Comparison of ENCODE assay signal across 23 mouse cellular contexts in the genomic region with DNA sequence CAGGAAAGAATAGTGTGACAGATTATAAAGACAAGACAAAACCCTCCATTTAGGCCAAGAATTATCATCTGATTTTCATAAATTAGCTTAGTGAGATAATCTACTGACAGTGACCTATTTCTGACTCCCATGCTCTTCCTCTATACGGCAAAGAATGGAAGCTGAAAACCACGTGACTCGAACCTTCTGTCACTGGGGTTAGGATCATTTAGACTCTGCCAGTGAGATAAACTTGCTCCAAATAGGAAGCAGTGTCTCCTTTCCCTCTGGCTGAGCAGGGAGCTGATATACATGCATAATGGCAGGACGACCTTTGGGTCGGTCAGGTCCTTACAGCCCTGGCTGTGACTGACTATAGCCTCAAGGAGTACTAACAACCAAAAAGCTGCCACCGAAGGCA.
DNase-seq lines count a peak whose midpoint lies in the region; ATAC-seq and TF ChIP-seq lines count a peak whose summit lies in the region.
"Had no signal": no experiment of that assay in that cellular context is flagged by ENCODE, and none has a peak within 500 bp of the region (broad histone marks: within the 10 kb centered on the region; RNA-seq: fewer than 3 reads in every experiment).

No protein-coding gene starts in this region.

- no peaks in the 10 kb centered on the region for H3K27me3 ChIP-seq in heart, embryonic 10.5 days (ENCODE audit: insufficient read depth, poor library complexity, severe bottlenecking)
- H3K27me3 ChIP-seq: embryonic facial prominence, embryonic 13.5 days; hindbrain, embryonic 12.5 days; hindbrain, embryonic 15.5 days had no signal

- H3K4me3 ChIP-seq in heart, embryonic 10.5 days: no peak overlapping the region
- no peak overlapping the region for H3K4me3 ChIP-seq in embryonic fibroblast, embryonic 13.5 days (ENCODE audit: insufficient read depth, low read length)
- H3K4me3 ChIP-seq: embryonic facial prominence, embryonic 10.5 days; embryonic facial prominence, embryonic 13.5 days; gastrocnemius, adult 2 months; hindbrain, embryonic 12.5 days; hindbrain, embryonic 15.5 days had no signal

- no peak for TF ChIP-seq POLR2A in embryonic fibroblast, embryonic 13.5 days (IDR thresholded peaks at IDR 0.05; ENCODE audit: low read depth, low read length)

- 0 out of 2 replicates have a peak overlapping the region, but pooled peaks have one; percentile 0 for H3K27ac ChIP-seq in heart, embryonic 10.5 days
- H3K27ac ChIP-seq in embryonic fibroblast, embryonic 13.5 days (ENCODE audit: insufficient read depth, low read length): peak overlapping the region; percentile 76
- H3K27ac ChIP-seq: embryonic facial prominence, embryonic 10.5 days; embryonic facial prominence, embryonic 13.5 days; gastrocnemius, adult 2 months; hindbrain, embryonic 12.5 days; hindbrain, embryonic 15.5 days had no signal

- H3K36me3 ChIP-seq in heart, embryonic 10.5 days: peaks cover 25% of the 10 kb centered on the region

- H3K4me1 ChIP-seq in heart, embryonic 10.5 days: 0 out of 2 replicates have a peak, but pooled peaks cover 5% of the 10 kb centered on the region
- H3K4me1 ChIP-seq in embryonic fibroblast, embryonic 13.5 days (ENCODE audit: control insufficient read depth, insufficient read depth, low read length): peaks cover 8% of the 10 kb centered on the region
- H3K4me1 ChIP-seq: embryonic facial prominence, embryonic 10.5 days; embryonic facial prominence, embryonic 13.5 days; hindbrain, embryonic 12.5 days; hindbrain, embryonic 15.5 days had no signal

- TF ChIP-seq CTCF in embryonic fibroblast, embryonic 13.5 days (IDR thresholded peaks at IDR 0.05; ENCODE audit: borderline replicate concordance, insufficient read depth, low read length): no peak

- H3K9me3 ChIP-seq in heart, embryonic 10.5 days: no peaks in the 10 kb centered on the region
- H3K9me3 ChIP-seq: embryonic facial prominence, embryonic 10.5 days; embryonic facial prominence, embryonic 13.5 days; hindbrain, embryonic 12.5 days; hindbrain, embryonic 15.5 days had no signal

- ATAC-seq in erythroblast, adult 5-6 weeks (replicated peaks; ENCODE audit: low FRiP score, poor library complexity, severe bottlenecking): no peak
- ATAC-seq: CD4-positive, CD25-positive, alpha-beta regulatory T cell, adult 4 months; forebrain, embryonic 14.5 days; forebrain, postnatal 0 days had no signal

- 53% methylated on average over 6 of the region's 6 CpGs for WGBS in heart, embryonic 10.5 days

- DNase-seq in heart, embryonic 10.5 days (ENCODE audit: low spot score): no peak
- no peak for DNase-seq in heart, adult 18-20 months
- peak; percentile 25 for DNase-seq in retina, adult 2 months (ENCODE audit: low read depth, low spot score)
- DNase-seq in retina, embryonic 14.5 days (ENCODE audit: low spot score): no peak
- peak; percentile 14 for DNase-seq in retina, postnatal 7 days (ENCODE audit: low read depth, low spot score)
- no peak for DNase-seq in urinary bladder, postnatal 36 days (ENCODE audit: low spot score in 2 of 2)
- DNase-seq: adrenal gland, adult 2 months; adrenal gland, postnatal 14 days; cerebellum, adult 11 months; cerebellum, adult 9-11 months; cerebellum, postnatal 25 days; embryo, embryonic 11 days; forebrain, postnatal 0 days; gastrocnemius, adult 2 months; gastrocnemius, postnatal 25 days had no signal

Comparison
In these comparisons a context has a peak if more than half of its experiments do, and no peak if none do; other contexts are left out.
1. DNase-seq: peak in retina, adult 2 months (single experiment) and retina, postnatal 7 days (single experiment); none in heart, embryonic 10.5 days (single experiment), heart, adult 18-20 months (0 of 2), retina, embryonic 14.5 days (single experiment) and urinary bladder, postnatal 36 days (0 of 2).